ENCODE assay signal across 31 mouse cellular contexts in the genomic region with DNA sequence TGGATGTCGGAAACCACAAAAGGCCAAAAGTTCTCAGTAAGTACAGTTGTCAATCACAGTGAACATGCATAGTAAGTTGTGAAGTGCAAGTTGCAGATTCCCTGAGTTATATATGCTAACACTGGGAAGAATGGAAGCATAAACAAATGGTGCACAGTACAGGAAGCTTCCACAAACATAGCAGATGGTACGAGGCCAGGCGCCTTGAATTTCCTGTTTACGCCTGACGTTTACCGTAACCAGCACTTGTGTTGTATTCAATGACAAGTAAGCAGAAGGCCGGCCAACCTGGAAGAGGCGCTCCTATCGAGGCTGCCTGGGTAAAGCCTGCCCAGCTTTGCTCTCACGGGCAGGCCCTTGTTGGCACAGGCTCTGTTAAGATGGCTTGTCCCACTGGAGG. TPM values are rescaled to one million over a fixed set of nuclear protein-coding genes. Genes with fewer than 3 reads are reported as not detected.
A peak's percentile ranks its signal among the peaks of the same experiment; 100 is the strongest.
DNase-seq lines count a peak whose midpoint lies in the region; ATAC-seq and TF ChIP-seq lines count a peak whose summit lies in the region.
"Had no signal": no experiment of that assay in that cellular context is flagged by ENCODE, and none has a peak within 500 bp of the region (broad histone marks: within the 10 kb centered on the region; RNA-seq: fewer than 3 reads in every experiment).

No protein-coding gene starts in this region.

- WGBS in intestine, embryonic 16.5 days: 74% methylated on average over 10 of the region's 10 CpGs
- 69% methylated on average over 10 of the region's 10 CpGs for WGBS in lung, embryonic 15.5 days
- WGBS in thymus, adult 2 months: 93% methylated on average over 10 of the region's 10 CpGs

- no peak for TF ChIP-seq POLR2A in thymus, adult 2 months (IDR thresholded peaks at IDR 0.05; ENCODE audit: control insufficient read depth, extremely low read depth, insufficient read depth, low read length, poor library complexity)

- H3K9me3 ChIP-seq in intestine, embryonic 16.5 days (ENCODE audit: control insufficient read depth, low read length): no peaks in the 10 kb centered on the region
- no peaks in the 10 kb centered on the region for H3K9me3 ChIP-seq in lung, embryonic 15.5 days
- H3K9me3 ChIP-seq: embryonic facial prominence, embryonic 13.5 days; forebrain, embryonic 10.5 days; kidney, embryonic 15.5 days; limb, embryonic 15.5 days; megakaryocyte, embryonic 14.5 days; midbrain, embryonic 12.5 days; neural tube, embryonic 12.5 days had no signal

- H3K4me3 ChIP-seq in layer of hippocampus, adult 2 months: no peak overlapping the region
- H3K4me3 ChIP-seq in intestine, embryonic 16.5 days (ENCODE audit: low read length): no peak overlapping the region
- H3K4me3 ChIP-seq in lung, embryonic 15.5 days: no peak overlapping the region
- no peak overlapping the region for H3K4me3 ChIP-seq in thymus, adult 2 months (ENCODE audit: control insufficient read depth, insufficient read depth, low read length)
- H3K4me3 ChIP-seq: embryonic facial prominence, embryonic 13.5 days; forebrain, embryonic 10.5 days; kidney, embryonic 15.5 days; limb, embryonic 15.5 days; megakaryocyte, embryonic 14.5 days; midbrain, embryonic 12.5 days; myocyte; neural tube, embryonic 12.5 days had no signal

- TF ChIP-seq CTCF in layer of hippocampus, adult 2 months (conservative IDR thresholded peaks at IDR 0.05): no peak
- TF ChIP-seq CTCF in thymus, adult 2 months (IDR thresholded peaks at IDR 0.05; ENCODE audit: borderline replicate concordance, control insufficient read depth, extremely low read depth, insufficient read depth, low read length, poor library complexity): no peak

- peaks cover 6% of the 10 kb centered on the region; the same call in 1 of the 2 replicates for H3K36me3 ChIP-seq in intestine, embryonic 16.5 days (ENCODE audit: control insufficient read depth, insufficient read depth, low read length)
- peaks cover 29% of the 10 kb centered on the region for H3K36me3 ChIP-seq in lung, embryonic 15.5 days
- peaks cover 3% of the 10 kb centered on the region; the same call in 1 of the 2 replicates for H3K36me3 ChIP-seq in thymus, adult 2 months (ENCODE audit: control insufficient read depth, insufficient read depth, low read length)

- ATAC-seq in intestine, embryonic 16.5 days: no peak
- peak; percentile 17; the same call in 1 of the 2 replicates for ATAC-seq in lung, embryonic 15.5 days (ENCODE audit: borderline replicate concordance, extremely low read depth, low FRiP score, low TSS enrichment)
- ATAC-seq: forebrain, postnatal 0 days; hindbrain, embryonic 16.5 days had no signal

- DNase-seq in layer of hippocampus, adult 2 months (ENCODE audit: low spot score in 2 of 2): no peak
- no peak for DNase-seq in layer of hippocampus, adult 9-10 months (ENCODE audit: low spot score)
- DNase-seq in lung, postnatal 25 days (ENCODE audit: low spot score): peak; percentile 44
- DNase-seq in thymus, adult 2 months: no peak
- DNase-seq in adrenal gland, postnatal 25 days: no peak
- DNase-seq: adrenal gland, adult 2 months; B cell, adult 2 months; cerebellum, adult 9-10 months; embryo, embryonic 11 days; forebrain, postnatal 0 days; gastrocnemius, postnatal 10 days; heart, postnatal 14 days; kidney, adult 18-20 months; kidney, postnatal 36 days; layer of hippocampus, postnatal 36 days; left cerebral cortex, postnatal 4 days; right cerebral cortex, postnatal 4 days; thymus, adult 18-20 months; thymus, postnatal 36 days had no signal

- H3K27me3 ChIP-seq in intestine, embryonic 16.5 days (replicated peaks; ENCODE audit: control insufficient read depth, insufficient read depth, low read length): no peaks in the 10 kb centered on the region
- H3K27me3 ChIP-seq in lung, embryonic 15.5 days: no peaks in the 10 kb centered on the region
- no peaks in the 10 kb centered on the region for H3K27me3 ChIP-seq in thymus, adult 2 months (ENCODE audit: control insufficient read depth, insufficient read depth, low read length)
- H3K27me3 ChIP-seq: embryonic facial prominence, embryonic 13.5 days; kidney, embryonic 15.5 days; limb, embryonic 15.5 days; megakaryocyte, embryonic 14.5 days; midbrain, embryonic 12.5 days; neural tube, embryonic 12.5 days had no signal

- no peak overlapping the region for H3K9ac ChIP-seq in intestine, embryonic 16.5 days (ENCODE audit: low read depth, low read length)
- no peak overlapping the region for H3K9ac ChIP-seq in lung, embryonic 15.5 days
- H3K9ac ChIP-seq: embryonic facial prominence, embryonic 13.5 days; forebrain, postnatal 0 days; kidney, embryonic 15.5 days; limb, embryonic 15.5 days; midbrain, embryonic 12.5 days; neural tube, embryonic 12.5 days had no signal

- no peak overlapping the region for H3K4me2 ChIP-seq in intestine, embryonic 16.5 days (ENCODE audit: low read depth, low read length)
- no peak overlapping the region for H3K4me2 ChIP-seq in lung, embryonic 15.5 days
- H3K4me2 ChIP-seq: embryonic facial prominence, embryonic 13.5 days; kidney, embryonic 15.5 days; limb, embryonic 15.5 days; midbrain, embryonic 12.5 days; neural tube, embryonic 12.5 days had no signal

- H3K27ac ChIP-seq in layer of hippocampus, adult 2 months: peak overlapping the region; percentile 15; the same call in 1 of the 2 replicates
- H3K27ac ChIP-seq in intestine, embryonic 16.5 days (ENCODE audit: low read length): 0 out of 2 replicates have a peak overlapping the region, but pooled peaks have one; percentile 17
- no peak overlapping the region for H3K27ac ChIP-seq in lung, embryonic 15.5 days
- H3K27ac ChIP-seq in thymus, adult 2 months (ENCODE audit: control insufficient read depth, insufficient read depth, low read length): no peak overlapping the region
- H3K27ac ChIP-seq: embryonic facial prominence, embryonic 13.5 days; forebrain, embryonic 10.5 days; kidney, embryonic 15.5 days; limb, embryonic 15.5 days; midbrain, embryonic 12.5 days; neural tube, embryonic 12.5 days; stomach, postnatal 0 days had no signal

- no peaks in the 10 kb centered on the region for H3K4me1 ChIP-seq in intestine, embryonic 16.5 days (ENCODE audit: control insufficient read depth, insufficient read depth, low read length)
- H3K4me1 ChIP-seq in lung, embryonic 15.5 days: no peaks in the 10 kb centered on the region
- no peaks in the 10 kb centered on the region for H3K4me1 ChIP-seq in thymus, adult 2 months (replicated peaks; ENCODE audit: control insufficient read depth, insufficient read depth, low read length)
- H3K4me1 ChIP-seq: embryonic facial prominence, embryonic 13.5 days; kidney, embryonic 15.5 days; limb, embryonic 15.5 days had no signal

RNA-seq across cellular contexts. Expression of a gene that starts 6.8 kb away (rescaled TPM):
- 1 to 10 TPM; 1.7 to 2.8 TPM for total RNA-seq in layer of hippocampus, adult 2 months (2021)
- polyA plus RNA-seq in intestine, embryonic 16.5 days (2015; fragmentation: Nextera tagmentation; extraction: Ambion mirVana): 0.16 and 0.55 TPM in 2 replicates
- 0.35 and 0.40 TPM in 2 replicates for polyA plus RNA-seq in lung, embryonic 15.5 days (2015; fragmentation: Nextera tagmentation; extraction: Ambion mirVana)
- polyA plus RNA-seq in thymus, adult 2 months (2012; rRNA removed): 2.9 and 3.7 TPM in 2 replicates
- total RNA-seq in adrenal gland, postnatal 25 days (2021): 2.7 and 3.3 TPM in 2 replicates

RNA-seq across cellular contexts. Expression of a gene that starts 12.6 kb away (rescaled TPM):
- 10 to 100 TPM; 39.0 to 39.9 TPM for total RNA-seq in layer of hippocampus, adult 2 months (2021)
- 61.0 and 66.9 TPM in 2 replicates for polyA plus RNA-seq in intestine, embryonic 16.5 days (2015; fragmentation: Nextera tagmentation; extraction: Ambion mirVana)
- 51.4 and 53.5 TPM in 2 replicates for polyA plus RNA-seq in lung, embryonic 15.5 days (2015; fragmentation: Nextera tagmentation; extraction: Ambion mirVana)
- 77.3 and 82.3 TPM in 2 replicates for polyA plus RNA-seq in thymus, adult 2 months (2012; rRNA removed)
- 116 and 144 TPM in 2 replicates for total RNA-seq in adrenal gland, postnatal 25 days (2021)

RNA-seq across cellular contexts. Expression of a gene that starts 18.9 kb away (rescaled TPM):
- 10 to 100 TPM; 20.9 to 21.6 TPM for total RNA-seq in layer of hippocampus, adult 2 months (2021)
- polyA plus RNA-seq in intestine, embryonic 16.5 days (2015; fragmentation: Nextera tagmentation; extraction: Ambion mirVana): 79.5 and 89.3 TPM in 2 replicates
- polyA plus RNA-seq in lung, embryonic 15.5 days (2015; fragmentation: Nextera tagmentation; extraction: Ambion mirVana): 18.1 and 21.7 TPM in 2 replicates
- 52.1 and 54.6 TPM in 2 replicates for polyA plus RNA-seq in thymus, adult 2 months (2012; rRNA removed)
- 479 and 493 TPM in 2 replicates for total RNA-seq in adrenal gland, postnatal 25 days (2021)

RNA-seq across cellular contexts. Expression of a gene that starts 26.2 kb away (rescaled TPM):
- 10 to 100 TPM; 21.7 to 24.6 TPM for total RNA-seq in layer of hippocampus, adult 2 months (2021)
- polyA plus RNA-seq in intestine, embryonic 16.5 days (2015; fragmentation: Nextera tagmentation; extraction: Ambion mirVana): 11.3 and 11.9 TPM in 2 replicates
- 32.2 and 32.8 TPM in 2 replicates for polyA plus RNA-seq in lung, embryonic 15.5 days (2015; fragmentation: Nextera tagmentation; extraction: Ambion mirVana)
- 107 and 133 TPM in 2 replicates for polyA plus RNA-seq in thymus, adult 2 months (2012; rRNA removed)
- total RNA-seq in adrenal gland, postnatal 25 days (2021): 26.7 and 28.0 TPM in 2 replicates

RNA-seq across cellular contexts. Expression of a gene that starts 32.1 kb away (rescaled TPM):
- total RNA-seq in layer of hippocampus, adult 2 months (2021): 10 to 100 TPM; 50.1 to 51.1 TPM
- 23.2 and 24.3 TPM in 2 replicates for polyA plus RNA-seq in intestine, embryonic 16.5 days (2015; fragmentation: Nextera tagmentation; extraction: Ambion mirVana)
- 25.6 and 27.4 TPM in 2 replicates for polyA plus RNA-seq in lung, embryonic 15.5 days (2015; fragmentation: Nextera tagmentation; extraction: Ambion mirVana)
- polyA plus RNA-seq in thymus, adult 2 months (2012; rRNA removed): 43.5 and 57.6 TPM in 2 replicates
- total RNA-seq in adrenal gland, postnatal 25 days (2021): 33.0 and 36.9 TPM in 2 replicates

Comparison
In these comparisons a context has a peak if more than half of its experiments do, and no peak if none do; other contexts are left out.
1. H3K27ac ChIP-seq: peak in layer of hippocampus, adult 2 months (single experiment) and intestine, embryonic 16.5 days (single experiment); none in lung, embryonic 15.5 days (single experiment) and thymus, adult 2 months (single experiment).